Mouse (Mus musculus) layer of hippocampus, postnatal 14 days (tissue): ENCODE results near the gene Unc13a. TPM values are rescaled to one million over a fixed set of nuclear protein-coding genes. Genes with fewer than 3 reads are reported as not detected.

Experiments used
- DNase-seq, 2 experiments: peaks; one replicate each; pipeline ENCODE4 v3.0.0; 2021 to 2022; ENCODE audit warnings: low spot score in 2 of 2, mixed read lengths in 1 of 2
- microRNA-seq, 2 experiments: library from miRNA; unstranded; fragments of <30 nt; microRNA quantifications; one replicate each; pipeline ENCODE4 v1.2.0; 2021
- total RNA-seq, 2 experiments: library from RNA; stranded (reverse); gene quantifications; 2 replicates each; pipeline ENCODE4 v1.2.3; 2021

Gene Unc13a
- total RNA-seq, 2 experiments from 2014 or later, result 268 to 281 TPM

- no peak for DNase-seq
Measured at GRCm38 (mm10) chr8:71591017-71591416, 80.5 kb downstream of the Unc13a start.

GRCm38 (mm10) chr8:71588762-71589161 lies 82.8 kb downstream of the Unc13a start:
- DNase-seq, result no peak

- DNase-seq, result peak in 1 of 2 experiments; percentile 50
Measured at GRCm38 (mm10) chr8:71586891-71587290, 84.7 kb downstream of the Unc13a start.

- DNase-seq, result no peak
Measured at GRCm38 (mm10) chr8:71580201-71580600, 91.4 kb downstream of the Unc13a start.

- no peak for DNase-seq
Measured at GRCm38 (mm10) chr8:71579476-71579875, 92.1 kb downstream of the Unc13a start.

GRCm38 (mm10) chr8:71579009-71579408 lies 92.5 kb downstream of the Unc13a start:
- DNase-seq, result no peak

GRCm38 (mm10) chr8:71577856-71578387 lies 93.6 kb downstream of the Unc13a start:
- no peak for DNase-seq

GRCm38 (mm10) chr8:71575020-71575419 lies 96.5 kb downstream of the Unc13a start:
- no peak for DNase-seq

GRCm38 (mm10) chr8:71574426-71574825 lies 97.1 kb downstream of the Unc13a start:
- no peak for DNase-seq

Small RNAs within 50 kb of the gene (microRNA-seq; reads per million reads assigned to microRNA genes)
- 22.9 to 29.2 reads per million in 2 experiments for gene Mir6769b

Other genes starting within 250 kb of the Unc13a start
- gene Abhd8, start 208.1 kb downstream of the Unc13a start, total RNA-seq, result 100 to 1,000 TPM; 179 to 181 TPM
- gene Mrpl34, start 206.8 kb downstream of the Unc13a start, total RNA-seq, result 10 to 100 TPM; 52.6 to 62.7 TPM
- gene Dda1, start 202.6 kb downstream of the Unc13a start, total RNA-seq, result 100 to 1,000 TPM; 104 to 110 TPM
- gene Ano8, start 185.8 kb downstream of the Unc13a start, total RNA-seq, result 10 to 100 TPM; 60.1 to 62.4 TPM
- 10 to 100 TPM; 30.6 to 33.3 TPM for gene Gtpbp3, start 183.7 kb downstream of the Unc13a start, total RNA-seq
- gene Plvap, start 160.0 kb downstream of the Unc13a start, total RNA-seq, result 1 to 10 TPM; 7.2 to 7.6 TPM
- gene Ccdc194, start 146.0 kb downstream of the Unc13a start, total RNA-seq, result not detected
- gene Bst2, start 134.3 kb downstream of the Unc13a start, total RNA-seq, result 1 to 10 TPM; 3.4 to 5.5 TPM
- gene Mvb12a, start 128.8 kb downstream of the Unc13a start, total RNA-seq, result 10 to 100 TPM; 33.8 to 36.2 TPM
- under 1 TPM in 1 of 2 experiments, not detected in 1; 0.35 TPM for gene Tmem221, start 112.9 kb downstream of the Unc13a start, total RNA-seq
- under 1 TPM; 0.12 to 0.21 TPM for gene Nxnl1, start 105.2 kb downstream of the Unc13a start, total RNA-seq
- gene Slc27a1, start 102.9 kb downstream of the Unc13a start, total RNA-seq, result 100 to 1,000 TPM in 1 of 2 experiments, 10 to 100 TPM in 1; 90.9 to 101 TPM
- gene Pgls, start 79.6 kb downstream of the Unc13a start, total RNA-seq, result 10 to 100 TPM; 59.0 to 61.6 TPM
- gene Fam129c, start 74.1 kb downstream of the Unc13a start, total RNA-seq, result 1 to 10 TPM; 2.6 to 2.7 TPM
- gene Colgalt1, start 60.8 kb downstream of the Unc13a start, total RNA-seq, result 10 to 100 TPM; 58.4 to 62.9 TPM
- 1 to 10 TPM; 7.1 to 7.7 TPM for gene Jak3, start 4.5 kb upstream of the Unc13a start, total RNA-seq
- gene Insl3, start 17.5 kb upstream of the Unc13a start, total RNA-seq, result 1 to 10 TPM; 2.6 to 3.0 TPM
- gene B3gnt3, start 30.0 kb upstream of the Unc13a start, total RNA-seq, result under 1 TPM; 0.23 to 0.48 TPM
- gene Fcho1, start 54.0 kb upstream of the Unc13a start, total RNA-seq, result 10 to 100 TPM; 83.1 to 86.4 TPM
- gene Zfp709, start 210.3 kb upstream of the Unc13a start, total RNA-seq, result 10 to 100 TPM in 1 of 2 experiments, 1 to 10 TPM in 1; 9.3 to 10.4 TPM
- 10 to 100 TPM; 10.9 to 12.8 TPM for gene Zfp882, start 236.9 kb upstream of the Unc13a start, total RNA-seq
- 10 to 100 TPM; 25.2 to 31.4 TPM for gene Zfp617, start 236.9 kb upstream of the Unc13a start, total RNA-seq